Mouse (Mus musculus) limb, embryonic 14.5 days (tissue): ENCODE measurements around the gene Dnaja2. TPM values are rescaled to one million over a fixed set of nuclear protein-coding genes. Genes with fewer than 3 reads are reported as not detected.

ENCODE experiments used
- ATAC-seq: fragments of 200-750 bp; cut with Nextera tagmentation; 2 replicates; pipeline ENCODE4 v1.8.0; 2017; ENCODE audit warnings: low read depth, moderate number of reproducible peaks, moderate TSS enrichment; ENCODE audit not compliant: low FRiP score
- DNase-seq: peaks from one replicate; pipeline ENCODE4 v3.0.0-alpha.2; 2015; ENCODE audit warnings: low spot score
- H3K27ac ChIP-seq: fragments of 300-500 bp; sonication (generic); replicated peaks from 2 replicates; pipeline ENCODE4 v1.5.1; 2014; ENCODE audit warnings: low read depth, mild to moderate bottlenecking, low read length, moderate library complexity, mixed read lengths
- H3K27me3 ChIP-seq: fragments of 300-500 bp; sonication (generic); 2 replicates; pipeline ENCODE4 v1.6.1; 2014; ENCODE audit warnings: low read length, mixed read lengths; ENCODE audit not compliant: control insufficient read depth, insufficient read depth
- H3K36me3 ChIP-seq: fragments of 300-500 bp; sonication (generic); 2 replicates; pipeline ENCODE4 v1.6.1; 2014; ENCODE audit warnings: mild to moderate bottlenecking, low read length, moderate library complexity, mixed read lengths; ENCODE audit not compliant: control insufficient read depth, insufficient read depth
- H3K4me1 ChIP-seq: fragments of 300-500 bp; sonication (generic); 2 replicates; pipeline ENCODE4 v1.6.1; 2014; ENCODE audit warnings: antibody characterized with exemption, low read length, mixed read lengths; ENCODE audit not compliant: control insufficient read depth, insufficient read depth
- H3K4me2 ChIP-seq: fragments of 300-500 bp; sonication (generic); replicated peaks from 2 replicates; pipeline ENCODE4 v1.6.1; 2014; ENCODE audit warnings: low read depth, mild to moderate bottlenecking, low read length, moderate library complexity; ENCODE audit not compliant: severe bottlenecking
- H3K4me3 ChIP-seq: fragments of 300-500 bp; sonication (generic); replicated peaks from 2 replicates; pipeline ENCODE4 v1.5.1; 2014; ENCODE audit warnings: low read length
- H3K9ac ChIP-seq: fragments of 300-500 bp; sonication (generic); 2 replicates; pipeline ENCODE4 v1.6.1; 2014; ENCODE audit warnings: mild to moderate bottlenecking, low read depth, low read length, moderate library complexity; ENCODE audit not compliant: severe bottlenecking
- H3K9me3 ChIP-seq: fragments of 300-500 bp; sonication (generic); 2 replicates; pipeline ENCODE4 v1.6.1; 2016; ENCODE audit warnings: low read length; ENCODE audit not compliant: control insufficient read depth
- POLR2A ChIP-seq: fragments of 200-500 bp; IDR thresholded peaks from 2 replicates; pipeline ENCODE4 v1.8.0; 2012; ENCODE audit warnings: inconsistent platforms, mild to moderate bottlenecking, moderate library complexity, borderline replicate concordance; ENCODE audit not compliant: insufficient read depth, insufficient read length; ENCODE audit errors: extremely low read depth
- WGBS: fragments of 180-500 bp; shearing (Covaris S2); extraction: QIAGEN DNeasy Blood & Tissue Kit; methylation state at CpG from one replicate; pipeline ENCODE4 v1.1.7; 2014; 5-methylcytosine and 5-hydroxymethylcytosine counted together
- polyA plus RNA-seq, 2 experiments: library from polyadenylated mRNA; depleted of rRNA in 1 of 2; stranded (reverse) in 1 of 2; unstranded in 1 of 2; fragments of >200 nt; fragmentation: Nextera tagmentation in 1 of 2; extraction: Ambion mirVana in 1 of 2; gene quantifications; 2 replicates each; pipeline versions ENCODE4 v1.2.1 to v1.2.3; 2012 to 2014

The Dnaja2 gene
- polyA plus RNA-seq, 2 experiments: 70.9 to 146 TPM

DNA sequence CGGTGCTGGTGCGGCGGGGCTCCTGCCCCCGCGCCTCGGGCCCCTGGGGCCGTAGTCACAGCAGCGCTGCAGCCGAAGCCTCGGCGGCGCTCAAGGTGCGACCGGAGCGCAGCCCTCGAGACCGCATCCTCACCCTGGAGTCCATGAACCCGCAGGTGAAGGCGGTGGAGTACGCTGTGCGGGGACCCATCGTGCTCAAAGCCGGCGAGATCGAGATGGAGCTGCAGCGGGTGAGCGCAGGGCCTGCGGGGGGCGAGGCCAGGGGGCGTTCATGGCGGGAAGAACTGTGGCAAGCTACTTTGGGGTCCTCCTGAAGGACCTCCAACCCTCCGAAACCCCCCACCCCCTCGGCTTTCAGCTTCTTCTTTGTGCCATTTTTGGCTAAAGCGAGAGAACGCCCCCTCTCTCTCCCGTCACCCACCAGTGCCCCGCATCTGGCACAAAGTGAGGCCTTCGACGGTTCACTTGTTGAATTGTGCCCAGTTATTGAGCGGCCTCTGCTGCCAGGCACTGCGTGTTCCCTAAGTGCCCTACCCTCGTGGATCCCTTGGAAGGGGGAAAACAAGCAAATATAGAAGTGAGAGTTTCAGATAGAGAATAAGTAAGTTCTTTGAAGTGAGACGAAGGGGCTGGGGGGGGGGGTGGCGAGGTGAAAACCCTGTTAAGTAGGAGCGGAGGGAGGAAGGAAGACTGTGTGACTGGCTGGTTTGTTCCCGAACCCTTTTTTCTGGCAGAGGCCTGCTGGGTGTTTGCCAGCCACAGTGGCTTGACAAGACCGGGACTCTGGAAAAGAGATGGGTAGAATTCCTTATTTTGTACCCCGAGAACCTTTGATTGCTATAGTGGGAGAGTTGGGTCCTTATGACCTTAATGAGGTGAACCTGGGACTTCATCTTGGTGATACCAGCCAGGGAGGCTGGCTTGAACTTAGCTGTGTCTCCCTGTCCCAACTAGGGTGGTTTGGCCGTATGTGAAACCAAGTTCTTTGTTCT is 61.9 kb downstream of the Dnaja2 start:
- Histone ChIP-seq H3K4me3 (peak overlapping the region; percentile 84), H3K4me2 (peak overlapping the region; percentile 89), H3K27ac (0 out of 2 replicates have a peak overlapping the region, but pooled peaks have one; percentile 52), H3K9me3 (no peaks in the 10 kb centered on the region), H3K36me3 (peaks cover 6% of the 10 kb centered on the region), H3K27me3 (no peaks in the 10 kb centered on the region), H3K9ac (peak overlapping the region; percentile 82), H3K4me1 (peaks cover 5% of the 10 kb centered on the region)
- ATAC-seq: no peak
- no peak for DNase-seq
- TF ChIP-seq POLR2A: no peak
- 13% methylated on average over 24 of the region's 49 CpGs for WGBS

DNA sequence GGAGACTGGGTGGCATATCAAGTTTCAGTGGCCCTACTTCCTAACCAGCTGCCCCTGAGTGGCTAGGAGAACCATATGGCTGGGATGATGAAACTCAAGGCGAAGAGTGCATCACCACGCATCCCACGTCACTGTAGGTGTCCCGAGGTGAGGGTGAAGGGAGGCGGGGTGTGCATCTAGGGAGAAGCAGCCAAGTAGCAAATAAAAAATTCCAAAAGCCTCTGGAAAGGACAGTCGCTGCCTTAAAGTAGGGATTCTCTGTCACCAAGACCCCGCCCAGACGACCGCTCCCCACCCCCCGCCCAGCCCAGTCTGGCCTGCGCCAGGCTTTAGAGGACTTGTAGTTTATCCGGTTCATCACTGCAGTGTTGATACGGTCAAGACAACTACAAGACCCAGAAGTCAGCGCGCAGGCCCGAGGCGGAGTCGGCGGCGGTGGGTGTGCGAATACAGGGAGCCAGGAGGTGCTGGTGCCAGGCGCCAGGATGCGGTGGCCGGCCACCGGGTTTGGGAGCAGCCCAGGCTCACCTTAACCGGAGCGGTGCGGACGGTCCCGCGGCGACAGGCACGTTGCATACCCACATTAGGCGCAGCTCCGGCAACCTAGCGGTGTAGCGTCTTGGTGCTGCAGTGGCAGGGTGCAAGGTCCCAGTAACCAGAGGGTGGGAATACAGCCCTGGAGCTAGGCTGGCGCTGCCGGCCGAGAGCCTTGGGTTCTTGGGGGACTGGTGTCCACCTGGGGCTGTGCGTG is 62.8 kb downstream of the Dnaja2 start, which contains the start of gene Gpt2:
Gpt2 (plus strand) TSS at position 452 of the 751 bp plus-strand sequence.
- under 1% methylated on average over 40 of the region's 41 CpGs for WGBS
- Histone ChIP-seq H3K36me3 (peaks cover 6% of the 10 kb centered on the region), H3K27me3 (no peaks in the 10 kb centered on the region), H3K9me3 (no peaks in the 10 kb centered on the region), H3K4me2 (peak within 1 kb of the TSS; percentile 89), H3K9ac (peak within 1 kb of the TSS; percentile 82), H3K4me3 (peak within 1 kb of the TSS; percentile 84), H3K27ac (peak within 1 kb of the TSS; percentile 61), H3K4me1 (peaks cover 5% of the 10 kb centered on the region)
- peak; percentile 99 for ATAC-seq
- peak; percentile 85; the same call in 1 of the 2 replicates for TF ChIP-seq POLR2A
- peak; percentile 93 for DNase-seq

DNA sequence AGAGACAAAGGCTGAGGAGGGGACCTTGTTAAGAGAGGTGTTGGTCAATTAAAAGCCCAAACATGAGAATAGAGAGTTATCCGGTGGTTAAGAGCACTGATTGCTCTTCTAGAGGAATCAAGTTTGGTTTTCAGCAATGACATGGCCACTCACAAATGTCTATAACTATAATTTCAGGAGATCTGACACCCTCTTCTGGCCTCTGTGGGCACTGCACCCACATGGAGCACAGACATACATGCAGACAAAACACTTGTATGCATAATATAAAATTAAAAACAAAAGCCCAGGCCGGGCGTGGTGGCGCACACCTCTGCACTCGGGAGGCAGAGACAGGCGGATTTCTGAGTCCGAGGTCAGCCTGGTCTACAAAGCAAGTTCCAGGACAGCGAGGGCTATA is 65.6 kb downstream of the Dnaja2 start:
- TF ChIP-seq POLR2A: no peak
- H3K4me2 ChIP-seq: no peak overlapping the region
- H3K27ac ChIP-seq: no peak overlapping the region
- ATAC-seq (no peak), DNase-seq (no peak)
- no peaks in the 10 kb centered on the region for H3K9me3 ChIP-seq
- peaks cover 5% of the 10 kb centered on the region for H3K4me1 ChIP-seq
- WGBS: 93% methylated on average over 8 of the region's 8 CpGs
- H3K9ac ChIP-seq: no peak overlapping the region
- no peak overlapping the region for H3K4me3 ChIP-seq
- H3K27me3 ChIP-seq: no peaks in the 10 kb centered on the region
- no peaks in the 10 kb centered on the region for H3K36me3 ChIP-seq

DNA sequence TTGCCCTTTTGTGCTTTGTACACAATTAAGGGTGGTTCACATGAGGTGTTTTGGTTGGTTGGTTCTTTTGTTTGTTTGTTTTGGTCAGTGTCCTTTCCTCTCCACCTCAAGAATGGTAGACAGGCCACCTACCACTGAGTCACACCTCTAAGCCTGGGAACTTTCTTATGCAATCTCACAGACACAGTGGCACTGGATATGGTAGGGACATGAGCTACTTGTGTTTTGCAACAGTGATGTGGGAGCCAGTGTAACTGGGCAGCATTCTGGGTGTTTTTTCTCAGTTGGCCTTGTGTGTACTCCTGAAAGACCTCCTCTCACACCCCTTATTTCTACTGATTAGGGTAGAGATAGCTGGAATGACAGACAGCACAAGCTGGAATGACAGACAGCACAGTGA is 66.5 kb downstream of the Dnaja2 start:
- Histone ChIP-seq H3K9ac (no peak overlapping the region), H3K36me3 (no peaks in the 10 kb centered on the region), H3K4me2 (no peak overlapping the region), H3K27me3 (no peaks in the 10 kb centered on the region), H3K9me3 (no peaks in the 10 kb centered on the region), H3K4me3 (no peak overlapping the region), H3K4me1 (peaks cover under 1% of the 10 kb centered on the region), H3K27ac (no peak overlapping the region)
- no peak for ATAC-seq
- no peak for TF ChIP-seq POLR2A
- DNase-seq: no peak

DNA sequence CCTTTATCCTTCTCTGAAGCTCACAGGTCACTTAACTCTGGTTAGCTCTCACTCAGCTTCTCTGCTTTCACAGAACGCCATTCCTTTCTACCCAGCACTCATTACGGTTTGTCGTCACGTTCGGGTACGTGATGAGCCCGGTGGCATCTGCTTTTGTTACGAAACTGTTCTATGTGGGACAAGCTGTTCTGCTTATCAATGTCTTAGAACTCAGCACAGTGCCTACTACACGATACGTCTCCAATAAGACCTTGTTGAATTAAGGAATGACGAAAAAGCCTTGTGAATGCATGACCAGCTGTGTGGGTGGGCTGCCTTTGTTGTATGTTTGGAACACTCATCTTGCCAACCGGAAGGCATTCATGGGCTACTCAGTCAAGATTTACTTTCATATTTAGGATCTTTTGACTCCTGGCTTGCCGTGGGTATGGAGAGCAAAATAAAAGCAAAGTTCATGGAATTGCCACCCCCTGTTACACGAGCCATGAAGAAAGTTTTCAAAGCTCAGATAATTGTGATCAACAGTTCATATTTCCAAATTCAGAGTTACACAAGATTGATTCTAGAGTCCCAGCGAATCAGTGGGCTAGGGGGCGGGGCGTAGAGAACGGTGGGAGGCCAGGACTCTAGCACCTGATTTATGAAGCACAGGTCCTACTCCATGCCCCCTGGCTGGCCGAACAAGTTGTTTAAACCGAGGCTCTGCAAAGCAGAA is 67.1 kb downstream of the Dnaja2 start:
- no peak for TF ChIP-seq POLR2A
- no peaks in the 10 kb centered on the region for H3K9me3 ChIP-seq
- no peak overlapping the region for H3K4me2 ChIP-seq
- H3K36me3 ChIP-seq: no peaks in the 10 kb centered on the region
- H3K4me1 ChIP-seq: no peaks in the 10 kb centered on the region
- H3K9ac ChIP-seq: no peak overlapping the region
- DNase-seq: no peak
- no peak overlapping the region for H3K4me3 ChIP-seq
- ATAC-seq: no peak
- 79% methylated on average over 20 of the region's 20 CpGs for WGBS
- H3K27me3 ChIP-seq: no peaks in the 10 kb centered on the region
- no peak overlapping the region for H3K27ac ChIP-seq

Other genes starting within 250 kb of the Dnaja2 start
- gene Mylk3, start 169.0 kb downstream of the Dnaja2 start, polyA plus RNA-seq (2012; rRNA removed): 0.53 and 0.91 TPM in 2 replicates
- gene Mylk3, start 169.0 kb downstream of the Dnaja2 start, polyA plus RNA-seq (2014; fragmentation: Nextera tagmentation; extraction: Ambion mirVana): 1.2 and 1.4 TPM in 2 replicates
- gene 4921524J17Rik, start 122.5 kb downstream of the Dnaja2 start, polyA plus RNA-seq (2012; rRNA removed): 16.3 and 24.9 TPM in 2 replicates
- gene 4921524J17Rik, start 122.5 kb downstream of the Dnaja2 start, polyA plus RNA-seq (2014; fragmentation: Nextera tagmentation; extraction: Ambion mirVana): 46.5 and 51.2 TPM in 2 replicates
- gene Gpt2, start 62.8 kb downstream of the Dnaja2 start, polyA plus RNA-seq (2012; rRNA removed): 24.6 and 26.7 TPM in 2 replicates
- gene Gpt2, start 62.8 kb downstream of the Dnaja2 start, polyA plus RNA-seq (2014; fragmentation: Nextera tagmentation; extraction: Ambion mirVana): 36.2 and 40.2 TPM in 2 replicates
- gene Neto2, start 145.6 kb upstream of the Dnaja2 start, polyA plus RNA-seq (2012; rRNA removed): 7.4 and 7.7 TPM in 2 replicates
- 12.3 and 14.4 TPM in 2 replicates for gene Neto2, start 145.6 kb upstream of the Dnaja2 start, polyA plus RNA-seq (2014; fragmentation: Nextera tagmentation; extraction: Ambion mirVana)